Mouse (Mus musculus) thymus, postnatal 10 days (tissue): Measurements from ENCODE around the gene Creld2.

Source experiments
- DNase-seq, 2 experiments: peaks; one replicate each; pipeline ENCODE4 v3.0.0; 2021; ENCODE audit warnings: low spot score in 2 of 2

Creld2 gene

GRCm38 (mm10) chr15:88867368-88868023, 48.0 kb downstream of the Creld2 start:
- DNase-seq, result no peak

- DNase-seq, result no peak
Measured at GRCm38 (mm10) chr15:88868024-88868742, 48.7 kb downstream of the Creld2 start.

- DNase-seq, result no peak
Measured at GRCm38 (mm10) chr15:88870418-88871185, 51.2 kb downstream of the Creld2 start.

- DNase-seq, result no peak
Measured at GRCm38 (mm10) chr15:88874061-88874460, 54.6 kb downstream of the Creld2 start.

GRCm38 (mm10) chr15:88874477-88874876, 55.0 kb downstream of the Creld2 start:
- no peak for DNase-seq

- no peak for DNase-seq
Measured at GRCm38 (mm10) chr15:88875625-88876081, 56.2 kb downstream of the Creld2 start.
